Mouse (Mus musculus) embryonic facial prominence, embryonic 14.5 days (tissue): ENCODE measurements around the gene Slc1a2. TPM values are rescaled to one million over a fixed set of nuclear protein-coding genes. Genes with fewer than 3 reads are reported as not detected.

Experiments used
- ATAC-seq: fragments of 200-750 bp; cut with Nextera tagmentation; 2 replicates; pipeline ENCODE4 v1.8.0; 2017; ENCODE audit warnings: low read depth, moderate number of reproducible peaks, moderate TSS enrichment
- DNase-seq: peaks from one replicate; pipeline ENCODE4 v3.0.0-alpha.2; 2015; ENCODE audit warnings: low spot score
- H3K27ac ChIP-seq: fragments of 300-500 bp; sonication (generic); replicated peaks from 2 replicates; pipeline ENCODE4 v1.5.1; 2014; ENCODE audit warnings: low read depth, mild to moderate bottlenecking, low read length, moderate library complexity
- H3K27me3 ChIP-seq: fragments of 300-500 bp; sonication (generic); replicated peaks from 2 replicates; pipeline ENCODE4 v1.6.1; 2014; ENCODE audit warnings: low read length; ENCODE audit not compliant: control insufficient read depth, insufficient read depth
- H3K36me3 ChIP-seq: fragments of 300-500 bp; sonication (generic); 2 replicates; pipeline ENCODE4 v1.6.1; 2014; ENCODE audit warnings: low read length, mixed read lengths; ENCODE audit not compliant: control insufficient read depth, insufficient read depth
- H3K4me1 ChIP-seq: fragments of 300-500 bp; sonication (generic); 2 replicates; pipeline ENCODE4 v1.6.1; 2014; ENCODE audit warnings: antibody characterized with exemption, low read length; ENCODE audit not compliant: control insufficient read depth, insufficient read depth
- H3K4me2 ChIP-seq: fragments of 300-500 bp; sonication (generic); 2 replicates; pipeline ENCODE4 v1.6.1; 2014; ENCODE audit warnings: low read depth, mild to moderate bottlenecking, low read length, moderate library complexity, mixed read lengths
- H3K4me3 ChIP-seq: fragments of 300-500 bp; sonication (generic); 2 replicates; pipeline ENCODE4 v1.5.1; 2014; ENCODE audit warnings: low read depth, mild to moderate bottlenecking, low read length
- H3K9ac ChIP-seq: fragments of 300-500 bp; sonication (generic); 2 replicates; pipeline ENCODE4 v1.6.1; 2014; ENCODE audit warnings: low read depth, mild to moderate bottlenecking, low read length, moderate library complexity, mixed read lengths
- H3K9me3 ChIP-seq: fragments of 300-500 bp; sonication (generic); 2 replicates; pipeline ENCODE4 v1.6.1; 2016; ENCODE audit warnings: low read length; ENCODE audit not compliant: control insufficient read depth
- WGBS: fragments of 180-500 bp; shearing (Covaris S2); extraction: QIAGEN DNeasy Blood & Tissue Kit; methylation state at CpG from one replicate; pipeline ENCODE4 v1.1.7; 2014; 5-methylcytosine and 5-hydroxymethylcytosine counted together
- polyA plus RNA-seq: library from polyadenylated mRNA; unstranded; fragments of >200 nt; fragmentation: Nextera tagmentation; extraction: Ambion mirVana; gene quantifications from 2 replicates; pipeline ENCODE4 v1.2.1, GENCODE M21; 2014

Slc1a2 gene
- polyA plus RNA-seq, 1 experiment from 2014 or later = 2.2 TPM

GRCm38 (mm10) chr2:102747758-102748157, 89.3 kb downstream of the Slc1a2 start:
- Histone ChIP-seq H3K4me2 (no peak overlapping the region), H3K4me3 (no peak overlapping the region), H3K4me1 (peaks cover 4% of the 10 kb centered on the region; the same call in 1 of the 2 replicates), H3K27me3 (no peaks in the 10 kb centered on the region), H3K36me3 (no peaks in the 10 kb centered on the region), H3K9me3 (no peaks in the 10 kb centered on the region), H3K27ac (no peak overlapping the region), H3K9ac (no peak overlapping the region)
- ATAC-seq = no peak
- 71% methylated on average over 3 of the region's 3 CpGs for WGBS
- DNase-seq = no peak

- DNase-seq = no peak
- ATAC-seq = no peak
- no peak overlapping the region for H3K4me2 ChIP-seq
- H3K4me1 ChIP-seq = peaks cover 4% of the 10 kb centered on the region; the same call in 1 of the 2 replicates
- H3K9me3 ChIP-seq = no peaks in the 10 kb centered on the region
- H3K27ac ChIP-seq = no peak overlapping the region
- no peak overlapping the region for H3K9ac ChIP-seq
- H3K36me3 ChIP-seq = no peaks in the 10 kb centered on the region
- H3K4me3 ChIP-seq = no peak overlapping the region
- no peaks in the 10 kb centered on the region for H3K27me3 ChIP-seq
- WGBS = 79% methylated on average over 2 of the region's 2 CpGs
Observed at GRCm38 (mm10) chr2:102749926-102750325, 91.5 kb downstream of the Slc1a2 start.

GRCm38 (mm10) chr2:102751846-102752245, 93.4 kb downstream of the Slc1a2 start:
- H3K4me2 ChIP-seq = no peak overlapping the region
- H3K4me3 ChIP-seq = no peak overlapping the region
- 57% methylated on average over 1 of the region's 1 CpGs for WGBS

GRCm38 (mm10) chr2:102757241-102757860, 98.9 kb downstream of the Slc1a2 start:
- WGBS = 79% methylated on average over 5 of the region's 5 CpGs
- no peak for ATAC-seq
- Histone ChIP-seq H3K27ac (no peak overlapping the region), H3K4me1 (no peaks in the 10 kb centered on the region; the same call in 1 of the 2 replicates), H3K4me2 (no peak overlapping the region), H3K9me3 (no peaks in the 10 kb centered on the region), H3K36me3 (no peaks in the 10 kb centered on the region), H3K4me3 (no peak overlapping the region), H3K9ac (no peak overlapping the region), H3K27me3 (no peaks in the 10 kb centered on the region)
- no peak for DNase-seq

More at GRCm38 (mm10) chr2:102751846-102752245, 93.4 kb downstream of the Slc1a2 start:
- no peak for DNase-seq
- H3K36me3 ChIP-seq = no peaks in the 10 kb centered on the region
- H3K27me3 ChIP-seq = no peaks in the 10 kb centered on the region
- H3K4me1 ChIP-seq = no peaks in the 10 kb centered on the region; the same call in 1 of the 2 replicates
- no peak overlapping the region for H3K9ac ChIP-seq
- H3K27ac ChIP-seq = no peak overlapping the region
- ATAC-seq = no peak
- H3K9me3 ChIP-seq = no peaks in the 10 kb centered on the region

- no peak for ATAC-seq
- WGBS = 91% methylated on average over 5 of the region's 5 CpGs
- Histone ChIP-seq H3K36me3 (no peaks in the 10 kb centered on the region), H3K27me3 (no peaks in the 10 kb centered on the region), H3K4me2 (no peak overlapping the region), H3K9ac (no peak overlapping the region), H3K4me1 (no peaks in the 10 kb centered on the region; the same call in 1 of the 2 replicates), H3K4me3 (no peak overlapping the region), H3K27ac (no peak overlapping the region), H3K9me3 (no peaks in the 10 kb centered on the region)
- DNase-seq = no peak
Observed at GRCm38 (mm10) chr2:102759479-102759878, 101.0 kb downstream of the Slc1a2 start.

- H3K4me1 ChIP-seq = no peaks in the 10 kb centered on the region; the same call in 1 of the 2 replicates
- no peaks in the 10 kb centered on the region for H3K9me3 ChIP-seq
- H3K36me3 ChIP-seq = no peaks in the 10 kb centered on the region
- H3K27ac ChIP-seq = no peak overlapping the region
- ATAC-seq (no peak), DNase-seq (peak; percentile 28)
- H3K9ac ChIP-seq = no peak overlapping the region
- no peak overlapping the region for H3K4me3 ChIP-seq
- H3K4me2 ChIP-seq = no peak overlapping the region
- no peaks in the 10 kb centered on the region for H3K27me3 ChIP-seq
- 74% methylated on average over 5 of the region's 5 CpGs for WGBS
Observed at GRCm38 (mm10) chr2:102760284-102761072, 102.0 kb downstream of the Slc1a2 start.

GRCm38 (mm10) chr2:102763176-102763575, 104.7 kb downstream of the Slc1a2 start:
- H3K4me2 ChIP-seq = no peak overlapping the region
- no peaks in the 10 kb centered on the region for H3K9me3 ChIP-seq
- H3K4me1 ChIP-seq = no peaks in the 10 kb centered on the region
- DNase-seq (no peak), ATAC-seq (no peak)
- no peaks in the 10 kb centered on the region for H3K27me3 ChIP-seq
- H3K4me3 ChIP-seq = no peak overlapping the region
- 79% methylated on average over 3 of the region's 3 CpGs for WGBS
- H3K9ac ChIP-seq = no peak overlapping the region
- no peak overlapping the region for H3K27ac ChIP-seq
- H3K36me3 ChIP-seq = no peaks in the 10 kb centered on the region

GRCm38 (mm10) chr2:102763991-102764390, 105.5 kb downstream of the Slc1a2 start:
- no peaks in the 10 kb centered on the region for H3K36me3 ChIP-seq
- no peak overlapping the region for H3K9ac ChIP-seq
- no peak overlapping the region for H3K27ac ChIP-seq
- DNase-seq (no peak), ATAC-seq (no peak)
- H3K27me3 ChIP-seq = no peaks in the 10 kb centered on the region
- WGBS = 85% methylated on average over 2 of the region's 2 CpGs
- H3K4me3 ChIP-seq = no peak overlapping the region
- H3K4me1 ChIP-seq = no peaks in the 10 kb centered on the region
- no peak overlapping the region for H3K4me2 ChIP-seq
- H3K9me3 ChIP-seq = no peaks in the 10 kb centered on the region
